Mouse (Mus musculus) brain, embryonic 14.5 days (tissue): ENCODE data around the gene Helz2.

Experiments
- CTCF ChIP-seq: fragments of 200-500 bp; IDR thresholded peaks from 2 replicates; pipeline ENCODE4 v1.5.1; 2012; ENCODE audit warnings: inconsistent platforms, mild to moderate bottlenecking, moderate library complexity, borderline replicate concordance; ENCODE audit not compliant: insufficient read depth, insufficient read length; ENCODE audit errors: extremely low read depth
- POLR2A ChIP-seq: fragments of 200-500 bp; IDR thresholded peaks from 2 replicates; pipeline ENCODE4 v1.6.1; 2012; ENCODE audit warnings: mild to moderate bottlenecking, inconsistent platforms, borderline replicate concordance; ENCODE audit not compliant: poor library complexity, insufficient read depth, insufficient read length, severe bottlenecking; ENCODE audit errors: extremely low read depth

DNA sequence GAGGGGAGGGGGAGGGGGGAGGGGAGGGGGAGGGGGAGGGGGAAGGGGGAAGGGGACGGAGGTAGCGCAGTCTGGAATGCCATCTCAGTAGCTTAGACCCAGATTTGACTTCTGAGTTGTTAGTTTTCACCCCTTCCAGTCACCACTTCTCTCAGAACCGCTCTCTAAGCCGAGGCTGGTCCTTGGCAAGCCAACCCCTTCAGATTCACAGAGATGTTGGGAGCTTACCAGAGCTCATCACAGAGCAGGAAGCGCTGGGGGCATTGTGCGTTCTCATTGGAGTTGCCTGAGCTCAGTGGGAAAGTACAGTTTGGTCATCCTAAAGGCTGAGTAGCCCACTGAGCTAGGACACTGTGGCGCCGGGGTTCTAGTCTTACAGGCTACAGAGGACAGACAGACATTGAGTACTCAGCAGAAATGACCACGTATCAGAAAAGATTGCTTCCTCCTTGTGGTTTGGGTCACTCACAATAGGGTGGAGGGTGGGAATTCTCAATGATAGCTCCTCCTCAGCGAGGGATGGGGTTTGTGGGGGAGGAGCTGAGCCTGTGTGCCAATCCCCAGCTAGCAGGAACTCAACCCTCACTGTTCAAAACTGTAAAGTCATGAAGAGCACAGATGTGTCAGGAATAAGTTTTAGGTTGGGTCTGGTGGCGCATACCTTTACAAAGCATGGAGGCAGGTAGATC, 2.0 kb upstream of the Helz2 start:
- TF ChIP-seq POLR2A (no peak), CTCF (no peak)
